Mouse (Mus musculus) E14TG2a.4 (cell line): ENCODE measurements around the gene Golga2.

Experiments used
- H3K27me3 ChIP-seq: 2 replicates; pipeline ENCODE4 v1.6.1; 2014; ENCODE audit warnings: low read length, control low read depth; ENCODE audit not compliant: insufficient read depth
- H3K36me3 ChIP-seq: 2 replicates; pipeline ENCODE4 v1.6.1; 2014; ENCODE audit warnings: low read length, control low read depth; ENCODE audit not compliant: insufficient read depth
- H3K4me1 ChIP-seq: replicated peaks from 2 replicates; pipeline ENCODE4 v1.6.1; 2014; ENCODE audit warnings: low read depth, low read length, control low read depth
- H3K4me3 ChIP-seq: replicated peaks from 2 replicates; pipeline ENCODE4 v1.5.1; 2014; ENCODE audit warnings: mild to moderate bottlenecking, low read length
- H3K9me3 ChIP-seq: 2 replicates; pipeline ENCODE4 v1.6.1; 2014; ENCODE audit warnings: low read length, control low read depth
- CTCF ChIP-seq: conservative IDR thresholded peaks from 2 replicates; pipeline ENCODE4 v1.5.1; 2014; ENCODE audit warnings: low read length
- NANOG ChIP-seq: IDR thresholded peaks from 2 replicates; pipeline ENCODE4 v1.6.1; 2014; ENCODE audit warnings: borderline replicate concordance, low read length, mixed read lengths
- POU5F1 ChIP-seq: IDR thresholded peaks from 2 replicates; pipeline ENCODE4 v1.6.1; 2014; ENCODE audit warnings: low read length, borderline replicate concordance

Gene Golga2

DNA sequence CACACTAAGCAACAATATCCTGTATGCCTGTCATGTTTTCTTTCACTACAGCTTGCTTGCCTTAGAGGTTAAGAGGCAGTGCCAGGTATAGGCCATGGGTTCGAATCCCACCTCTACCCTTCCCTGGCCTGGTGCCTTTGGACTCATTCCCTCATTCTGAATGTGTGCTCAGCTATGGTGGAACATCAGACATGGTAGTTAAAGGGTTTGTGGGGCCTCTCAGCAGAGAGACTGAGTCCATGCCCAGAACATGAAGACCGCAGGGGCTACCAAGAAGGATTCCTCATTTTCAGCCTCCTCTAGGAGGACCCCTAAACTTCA is 56.1 kb downstream of the Golga2 start:
- Histone ChIP-seq H3K4me1 (peaks cover 40% of the 10 kb centered on the region), H3K9me3 (no peaks in the 10 kb centered on the region), H3K4me3 (no peak overlapping the region), H3K27me3 (0 out of 2 replicates have a peak, but pooled peaks cover 8% of the 10 kb centered on the region), H3K36me3 (no peaks in the 10 kb centered on the region)
- TF ChIP-seq POU5F1 (no peak), NANOG (no peak)

- H3K36me3 ChIP-seq, result no peaks in the 10 kb centered on the region
- H3K9me3 ChIP-seq, result no peaks in the 10 kb centered on the region
- TF ChIP-seq POU5F1 (no peak), NANOG (no peak), CTCF (no peak)
- peaks cover 48% of the 10 kb centered on the region for H3K4me1 ChIP-seq
- H3K4me3 ChIP-seq, result no peak overlapping the region
- H3K27me3 ChIP-seq, result peaks cover 13% of the 10 kb centered on the region; the same call in 1 of the 2 replicates
These were observed 56.9 kb downstream of the Golga2 start for GRCm38 (mm10) chr2:32344056-32344455.

GRCm38 (mm10) chr2:32344598-32345321 is 57.6 kb downstream of the Golga2 start:
- no peak for TF ChIP-seq NANOG
- TF ChIP-seq POU5F1, result no peak
- no peak for TF ChIP-seq CTCF
- H3K27me3 ChIP-seq, result peaks cover 19% of the 10 kb centered on the region; the same call in 1 of the 2 replicates

DNA sequence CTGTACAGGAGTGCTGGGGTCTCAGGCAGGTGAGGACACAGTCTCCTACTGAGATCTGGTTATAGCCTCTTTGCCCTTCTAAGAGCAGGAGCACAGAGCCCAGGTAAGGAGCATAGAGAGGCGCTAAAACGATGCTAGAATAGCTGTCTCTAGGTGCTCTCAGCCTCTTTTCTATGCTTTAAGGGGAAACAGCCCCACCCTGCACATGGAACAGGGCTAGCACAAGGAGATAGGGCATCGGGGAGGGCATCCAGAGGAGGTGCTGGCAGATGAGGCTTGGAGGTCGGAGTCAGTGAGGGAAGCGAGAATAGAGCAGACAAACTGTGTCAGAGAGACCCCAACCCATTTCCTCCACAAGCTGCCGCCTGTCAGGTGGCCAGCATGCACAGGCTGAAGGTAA is 59.8 kb downstream of the Golga2 start:
- TF ChIP-seq NANOG (no peak), POU5F1 (no peak), CTCF (no peak)
- Histone ChIP-seq H3K36me3 (no peaks in the 10 kb centered on the region), H3K4me3 (no peak overlapping the region), H3K4me1 (peaks cover 61% of the 10 kb centered on the region), H3K9me3 (no peaks in the 10 kb centered on the region), H3K27me3 (peaks cover 38% of the 10 kb centered on the region)

More at GRCm38 (mm10) chr2:32344598-32345321, 57.6 kb downstream of the Golga2 start:
- no peaks in the 10 kb centered on the region for H3K9me3 ChIP-seq
- peaks cover 54% of the 10 kb centered on the region for H3K4me1 ChIP-seq
- H3K4me3 ChIP-seq, result no peak overlapping the region
- no peaks in the 10 kb centered on the region for H3K36me3 ChIP-seq

GRCm38 (mm10) chr2:32348311-32348710 is 61.1 kb downstream of the Golga2 start:
- TF ChIP-seq CTCF (no peak), POU5F1 (no peak)
- Histone ChIP-seq H3K9me3 (no peaks in the 10 kb centered on the region), H3K4me3 (peak overlapping the region; percentile 39), H3K36me3 (no peaks in the 10 kb centered on the region), H3K27me3 (peaks cover 48% of the 10 kb centered on the region), H3K4me1 (peaks cover 67% of the 10 kb centered on the region)

DNA sequence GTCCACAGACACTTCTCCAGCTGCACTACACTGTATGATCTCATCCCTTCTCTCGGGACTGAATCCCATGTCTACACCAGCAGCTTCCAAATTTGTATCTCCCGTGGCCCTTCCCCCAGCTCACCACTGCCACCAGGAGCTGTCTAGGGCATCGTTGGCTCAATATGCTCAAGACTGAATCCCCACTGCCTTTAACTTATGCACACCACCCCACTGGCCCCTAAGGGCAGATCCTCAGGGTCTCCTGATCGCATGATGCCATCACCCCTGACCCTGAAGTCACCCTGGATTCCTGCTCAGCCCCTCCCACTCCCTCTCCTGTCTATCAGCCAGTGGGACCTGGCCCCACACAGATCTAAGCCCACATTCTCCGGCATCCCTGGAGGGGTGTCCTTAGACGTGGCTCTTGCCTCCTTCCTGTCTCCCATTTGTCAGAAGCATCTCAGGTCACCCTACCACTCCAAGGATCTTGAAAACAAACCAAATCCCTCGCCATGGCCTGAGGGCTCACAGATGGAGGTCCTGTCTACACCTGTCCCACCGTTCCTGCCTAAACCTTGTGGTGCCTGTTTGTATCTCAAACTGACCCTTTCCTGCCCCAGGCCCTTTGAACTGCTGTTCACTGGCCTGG is 62.6 kb downstream of the Golga2 start:
- H3K36me3 ChIP-seq, result no peaks in the 10 kb centered on the region
- H3K9me3 ChIP-seq, result no peaks in the 10 kb centered on the region
- H3K4me1 ChIP-seq, result peaks cover 65% of the 10 kb centered on the region
- peak overlapping the region; percentile 23 for H3K4me3 ChIP-seq
- peaks cover 48% of the 10 kb centered on the region for H3K27me3 ChIP-seq
- TF ChIP-seq NANOG, result no peak
- TF ChIP-seq POU5F1, result no peak
- TF ChIP-seq CTCF, result no peak

DNA sequence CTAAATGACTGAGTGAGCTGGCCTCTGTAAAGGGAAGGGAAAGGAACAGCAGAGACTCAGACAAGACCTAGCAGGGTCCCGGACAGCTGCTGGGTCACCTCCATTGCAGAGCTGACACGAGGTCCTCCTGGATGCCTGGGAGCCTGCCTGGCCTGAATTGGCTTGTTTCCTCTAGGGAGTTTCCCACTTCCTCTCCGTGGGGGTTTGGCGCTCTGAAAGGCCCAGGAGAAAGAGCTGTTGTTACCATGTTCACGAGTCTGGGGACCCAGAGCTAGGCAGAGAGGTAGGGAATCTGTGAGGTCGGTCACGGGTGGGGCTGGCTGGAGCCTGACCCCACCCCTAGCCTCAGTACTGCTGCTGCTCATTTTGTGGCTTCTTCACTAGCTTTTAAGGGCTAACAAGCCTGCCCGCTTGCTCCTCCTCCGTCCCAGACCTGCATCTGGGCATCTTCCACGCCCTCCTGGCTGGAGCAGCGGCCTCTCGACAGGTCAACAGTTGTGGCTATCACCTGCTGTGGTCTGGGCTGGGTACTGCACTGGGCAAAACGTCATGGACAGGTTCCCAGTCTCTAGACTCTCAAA is 63.4 kb downstream of the Golga2 start:
- TF ChIP-seq NANOG (no peak), CTCF (no peak), POU5F1 (no peak)
- Histone ChIP-seq H3K9me3 (no peaks in the 10 kb centered on the region), H3K36me3 (no peaks in the 10 kb centered on the region), H3K4me1 (peaks cover 61% of the 10 kb centered on the region), H3K4me3 (peak overlapping the region; percentile 23), H3K27me3 (peaks cover 48% of the 10 kb centered on the region)

GRCm38 (mm10) chr2:32351471-32351961 is 64.3 kb downstream of the Golga2 start:
- H3K27me3 ChIP-seq, result peaks cover 48% of the 10 kb centered on the region
- H3K4me1 ChIP-seq, result peaks cover 61% of the 10 kb centered on the region
- TF ChIP-seq POU5F1, result no peak
- TF ChIP-seq CTCF, result no peak
- TF ChIP-seq NANOG, result no peak

More at GRCm38 (mm10) chr2:32351471-32351961, 64.3 kb downstream of the Golga2 start:
- Histone ChIP-seq H3K36me3 (no peaks in the 10 kb centered on the region), H3K4me3 (peak overlapping the region; percentile 88), H3K9me3 (no peaks in the 10 kb centered on the region)
